Mouse (Mus musculus) heart, embryonic 10.5 days (tissue): ENCODE measurements around the gene Slc9a2. TPM values are rescaled to one million over a fixed set of nuclear protein-coding genes. Genes with fewer than 3 reads are reported as not detected.
A peak's percentile ranks its signal among the peaks of the same experiment; 100 is the strongest.

Experiments
- DNase-seq: peaks from one replicate; pipeline ENCODE4 v3.0.0-alpha.2; 2017; ENCODE audit warnings: low spot score
- H3K27ac ChIP-seq: fragments of 300-500 bp; sonication (generic); 2 replicates; pipeline ENCODE4 v1.5.1; 2016; ENCODE audit warnings: mild to moderate bottlenecking
- H3K27me3 ChIP-seq: fragments of 300-500 bp; sonication (generic); 2 replicates; pipeline ENCODE4 v1.6.1; 2016; ENCODE audit warnings: mild to moderate bottlenecking; ENCODE audit not compliant: poor library complexity, insufficient read depth, severe bottlenecking
- H3K36me3 ChIP-seq: fragments of 300-500 bp; sonication (generic); 2 replicates; pipeline ENCODE4 v1.6.1; 2016; ENCODE audit warnings: mild to moderate bottlenecking, moderate library complexity
- H3K4me1 ChIP-seq: fragments of 300-500 bp; sonication (generic); 2 replicates; pipeline ENCODE4 v1.6.1; 2016; ENCODE audit warnings: mild to moderate bottlenecking
- H3K4me3 ChIP-seq: fragments of 300-500 bp; sonication (generic); 2 replicates; pipeline ENCODE4 v1.5.1; 2016; ENCODE audit warnings: mild to moderate bottlenecking, moderate library complexity
- H3K9me3 ChIP-seq: fragments of 300-500 bp; sonication (generic); 2 replicates; pipeline ENCODE4 v1.6.1; 2016; ENCODE audit warnings: mild to moderate bottlenecking, moderate library complexity
- WGBS: fragments of 180-500 bp; shearing (Covaris S2); methylation state at CpG from one replicate; pipeline ENCODE4 v1.1.7; 2016; 5-methylcytosine and 5-hydroxymethylcytosine counted together
- polyA plus RNA-seq: library from polyadenylated mRNA; unstranded; fragments of >200 nt; fragmentation: Nextera tagmentation; extraction: Ambion mirVana; gene quantifications from 2 replicates; pipeline ENCODE4 v1.2.1, GENCODE M21; 2016

Gene Slc9a2
- polyA plus RNA-seq, 1 experiment from 2014 or later = 0.06 TPM

- no peak for DNase-seq
- Histone ChIP-seq H3K4me1 (no peaks in the 10 kb centered on the region), H3K36me3 (no peaks in the 10 kb centered on the region), H3K27me3 (peaks cover 13% of the 10 kb centered on the region; the same call in 1 of the 2 replicates), H3K4me3 (no peak overlapping the region), H3K27ac (no peak overlapping the region), H3K9me3 (no peaks in the 10 kb centered on the region)
- 53% methylated on average over 3 of the region's 3 CpGs for whole genome bisulfite sequencing
Measured at GRCm38 (mm10) chr1:40670025-40670424, 10.3 kb upstream of the Slc9a2 start.

DNA sequence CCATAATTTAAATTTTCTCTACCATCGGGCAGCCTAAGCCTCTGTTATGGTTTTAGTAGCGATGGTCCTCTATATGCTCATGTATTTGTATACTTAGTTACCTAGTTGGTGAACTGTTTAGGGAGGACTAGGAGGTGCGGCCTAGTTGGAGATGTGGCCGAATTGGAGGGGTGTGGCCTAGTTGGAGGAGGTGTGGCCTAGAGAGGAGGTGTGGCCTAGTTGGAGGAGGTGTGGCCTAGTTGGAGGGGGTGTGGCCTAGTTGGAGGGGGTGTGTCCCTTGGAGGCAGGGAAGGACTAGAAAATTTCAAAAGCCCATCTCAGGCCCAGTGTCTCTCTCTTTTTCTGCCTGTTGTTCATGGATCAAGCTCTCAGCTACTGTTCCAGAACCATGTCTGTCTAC lies 8.9 kb upstream of the Slc9a2 start:
- 88% methylated on average over 4 of the region's 4 CpGs for WGBS
- no peak for DNase-seq
- Histone ChIP-seq H3K27me3 (no peaks in the 10 kb centered on the region), H3K27ac (no peak overlapping the region), H3K36me3 (no peaks in the 10 kb centered on the region), H3K4me3 (no peak overlapping the region), H3K9me3 (no peaks in the 10 kb centered on the region), H3K4me1 (no peaks in the 10 kb centered on the region)

DNA sequence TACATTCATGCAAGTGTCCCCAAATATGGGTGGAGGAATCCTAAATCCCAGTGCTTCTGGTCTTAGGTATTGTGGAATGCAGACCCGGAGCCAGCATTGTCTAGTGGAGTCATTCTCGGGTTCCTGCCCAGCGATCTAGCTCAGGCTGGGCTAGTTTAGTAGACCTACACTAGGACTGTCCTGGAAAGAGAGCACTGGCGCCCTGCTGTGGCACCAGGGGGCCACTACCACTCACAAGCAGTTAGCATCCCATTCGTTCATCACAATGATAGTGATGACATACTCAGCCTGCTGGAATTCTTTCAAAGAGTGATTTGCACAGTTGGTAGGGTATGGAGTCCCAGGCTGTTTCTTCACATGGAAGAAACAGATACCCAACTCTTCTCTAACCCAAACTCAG lies 3.1 kb upstream of the Slc9a2 start:
- peaks cover 14% of the 10 kb centered on the region for H3K4me1 ChIP-seq
- no peak for DNase-seq
- H3K36me3 ChIP-seq = no peaks in the 10 kb centered on the region
- H3K4me3 ChIP-seq = no peak overlapping the region
- H3K27ac ChIP-seq = no peak overlapping the region
- peaks cover 53% of the 10 kb centered on the region for H3K27me3 ChIP-seq
- WGBS = 39% methylated on average over 5 of the region's 5 CpGs
- H3K9me3 ChIP-seq = no peaks in the 10 kb centered on the region

DNA sequence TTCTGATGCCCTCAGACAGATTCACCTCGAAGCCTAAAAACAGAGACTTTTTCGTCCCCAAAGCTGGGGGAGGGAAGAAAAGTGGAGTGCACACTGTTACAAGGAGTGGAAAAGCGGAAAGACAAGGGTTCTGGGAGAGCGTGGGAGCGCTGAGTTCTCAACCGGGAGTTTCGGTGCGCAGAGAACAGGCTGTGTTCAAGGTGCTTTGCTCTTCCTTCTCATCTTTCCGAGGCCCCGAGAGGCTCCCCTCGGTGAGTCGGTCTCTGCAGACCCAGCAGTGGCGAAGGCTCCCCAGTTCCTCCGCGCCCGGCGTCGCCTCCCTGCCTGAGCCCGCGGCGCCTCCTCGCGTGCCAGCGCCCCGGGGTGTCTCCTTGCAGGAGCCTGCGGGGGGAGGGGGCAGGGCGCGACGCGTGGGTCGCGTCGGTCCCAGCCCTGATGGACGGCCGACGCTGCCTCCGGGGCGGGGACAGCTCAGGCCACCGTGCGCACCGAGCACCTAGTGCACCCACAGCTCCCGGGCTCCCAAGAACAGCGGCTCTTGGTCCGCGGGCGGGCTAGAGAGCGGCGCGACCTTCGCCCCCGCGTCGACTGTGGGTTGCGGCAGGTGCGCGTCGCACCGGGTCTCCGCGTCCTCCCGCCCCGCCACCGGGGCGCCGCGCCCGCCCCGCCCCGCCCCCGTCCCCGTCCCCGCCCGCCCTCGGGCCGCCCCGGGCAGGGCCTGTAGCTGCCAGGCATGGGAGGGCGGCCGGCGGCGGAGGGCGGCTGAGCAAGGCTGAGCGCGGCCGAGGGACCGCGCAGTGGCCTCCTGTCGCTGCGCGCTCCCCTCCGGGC lies 709 bp downstream of the Slc9a2 start:
- Histone ChIP-seq H3K4me1 (peaks cover 14% of the 10 kb centered on the region), H3K36me3 (no peaks in the 10 kb centered on the region), H3K9me3 (no peaks in the 10 kb centered on the region), H3K4me3 (peak overlapping the region; percentile 75), H3K27me3 (peaks cover 76% of the 10 kb centered on the region), H3K27ac (peak overlapping the region; percentile 33; the same call in 1 of the 2 replicates)
- WGBS = under 1% methylated on average over 82 of the region's 90 CpGs
- DNase-seq = no peak

DNA sequence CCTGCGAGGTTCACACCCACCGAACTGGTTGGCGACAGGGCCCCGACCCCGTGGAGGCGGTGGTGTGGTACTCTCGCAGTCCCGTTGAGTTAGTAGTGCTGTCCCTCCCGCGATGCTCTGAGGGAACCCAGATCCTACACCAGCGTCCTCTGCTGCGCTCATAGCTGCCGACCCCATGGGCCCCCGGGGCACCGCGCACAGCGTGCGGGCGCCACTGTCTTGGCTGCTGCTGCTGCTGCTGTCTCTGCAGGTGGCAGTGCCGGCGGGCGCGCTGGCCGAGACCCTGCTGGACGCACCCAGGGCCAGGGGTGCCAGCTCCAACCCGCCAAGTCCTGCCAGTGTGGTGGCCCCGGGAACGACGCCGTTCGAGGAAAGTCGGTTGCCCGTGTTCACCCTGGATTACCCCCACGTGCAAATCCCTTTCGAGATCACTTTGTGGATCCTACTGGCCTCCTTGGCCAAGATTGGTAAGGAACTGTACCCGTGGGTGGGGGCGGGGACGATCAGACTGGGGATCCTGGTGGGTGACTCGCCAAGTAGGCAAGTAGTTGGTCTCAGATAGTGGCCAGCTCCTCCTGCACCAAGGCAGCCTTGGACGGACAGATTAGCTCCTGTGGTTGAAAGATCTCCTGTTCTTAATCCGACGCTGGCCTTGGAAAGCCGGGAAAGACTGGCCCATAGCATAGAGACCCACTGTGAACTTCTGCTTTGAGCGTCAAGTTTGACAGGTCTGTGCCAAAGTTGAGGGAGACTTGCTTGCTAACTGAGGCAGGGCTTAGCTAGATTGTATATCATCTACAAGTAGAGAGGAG lies 1.5 kb downstream of the Slc9a2 start:
- peaks cover 76% of the 10 kb centered on the region for H3K27me3 ChIP-seq
- 0 out of 2 replicates have a peak overlapping the region, but pooled peaks have one; percentile 33 for H3K27ac ChIP-seq
- H3K9me3 ChIP-seq = no peaks in the 10 kb centered on the region
- DNase-seq = no peak
- WGBS = 4% methylated on average over 44 of the region's 44 CpGs
- peak overlapping the region; percentile 75 for H3K4me3 ChIP-seq
- peaks cover 14% of the 10 kb centered on the region for H3K4me1 ChIP-seq
- H3K36me3 ChIP-seq = no peaks in the 10 kb centered on the region

- Histone ChIP-seq H3K27ac (no peak overlapping the region), H3K36me3 (no peaks in the 10 kb centered on the region), H3K4me1 (no peaks in the 10 kb centered on the region), H3K27me3 (no peaks in the 10 kb centered on the region), H3K4me3 (no peak overlapping the region), H3K9me3 (no peaks in the 10 kb centered on the region)
- WGBS = 85% methylated on average over 13 of the region's 13 CpGs
- no peak for DNase-seq
Measured at GRCm38 (mm10) chr1:40694296-40694695, 13.9 kb downstream of the Slc9a2 start.

DNA sequence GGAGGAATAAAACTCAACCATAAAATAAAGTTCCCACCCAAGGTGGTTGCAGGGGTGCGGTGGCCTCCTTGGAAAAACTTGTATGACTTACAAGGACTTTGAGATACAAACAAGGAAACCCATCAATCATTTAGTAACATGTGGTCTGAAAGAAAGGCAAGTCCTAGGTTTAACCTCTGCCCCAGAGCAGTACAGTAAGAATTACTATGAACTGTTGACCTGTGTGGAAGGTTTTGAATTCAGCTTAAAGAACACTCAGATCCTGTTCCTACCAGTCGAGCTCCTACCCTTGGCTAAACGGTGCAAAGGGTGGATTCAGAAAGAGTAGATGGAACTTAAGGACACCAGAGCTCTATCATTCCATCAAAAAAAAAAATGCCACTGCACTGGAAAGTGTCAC lies 16.1 kb downstream of the Slc9a2 start:
- Histone ChIP-seq H3K27me3 (no peaks in the 10 kb centered on the region), H3K36me3 (no peaks in the 10 kb centered on the region)
- 90% methylated on average over 3 of the region's 3 CpGs for WGBS

GRCm38 (mm10) chr1:40705099-40705498 lies 24.7 kb downstream of the Slc9a2 start:
- Histone ChIP-seq H3K4me3 (no peak overlapping the region), H3K9me3 (no peaks in the 10 kb centered on the region), H3K27ac (no peak overlapping the region), H3K4me1 (no peaks in the 10 kb centered on the region), H3K36me3 (no peaks in the 10 kb centered on the region), H3K27me3 (no peaks in the 10 kb centered on the region)
- no peak for DNase-seq
- WGBS = 83% methylated on average over 4 of the region's 4 CpGs

More for the DNA sequence above, 16.1 kb downstream of the Slc9a2 start:
- no peaks in the 10 kb centered on the region for H3K4me1 ChIP-seq
- no peaks in the 10 kb centered on the region for H3K9me3 ChIP-seq
- no peak for DNase-seq
- no peak overlapping the region for H3K4me3 ChIP-seq
- H3K27ac ChIP-seq = no peak overlapping the region

- H3K27me3 ChIP-seq = no peaks in the 10 kb centered on the region
- no peaks in the 10 kb centered on the region for H3K9me3 ChIP-seq
- H3K4me1 ChIP-seq = no peaks in the 10 kb centered on the region
- DNase-seq = no peak
- no peaks in the 10 kb centered on the region for H3K36me3 ChIP-seq
- WGBS = 65% methylated on average over 9 of the region's 9 CpGs
- H3K4me3 ChIP-seq = no peak overlapping the region
- H3K27ac ChIP-seq = no peak overlapping the region
Measured at GRCm38 (mm10) chr1:40714950-40715349, 34.6 kb downstream of the Slc9a2 start.

- no peaks in the 10 kb centered on the region for H3K9me3 ChIP-seq
- H3K4me3 ChIP-seq = no peak overlapping the region
- no peaks in the 10 kb centered on the region for H3K36me3 ChIP-seq
- H3K27ac ChIP-seq = no peak overlapping the region
- DNase-seq = no peak
- WGBS = 85% methylated on average over 10 of the region's 10 CpGs
- no peaks in the 10 kb centered on the region for H3K27me3 ChIP-seq
- H3K4me1 ChIP-seq = no peaks in the 10 kb centered on the region
Measured at GRCm38 (mm10) chr1:40726051-40726450, 45.7 kb downstream of the Slc9a2 start.

DNA sequence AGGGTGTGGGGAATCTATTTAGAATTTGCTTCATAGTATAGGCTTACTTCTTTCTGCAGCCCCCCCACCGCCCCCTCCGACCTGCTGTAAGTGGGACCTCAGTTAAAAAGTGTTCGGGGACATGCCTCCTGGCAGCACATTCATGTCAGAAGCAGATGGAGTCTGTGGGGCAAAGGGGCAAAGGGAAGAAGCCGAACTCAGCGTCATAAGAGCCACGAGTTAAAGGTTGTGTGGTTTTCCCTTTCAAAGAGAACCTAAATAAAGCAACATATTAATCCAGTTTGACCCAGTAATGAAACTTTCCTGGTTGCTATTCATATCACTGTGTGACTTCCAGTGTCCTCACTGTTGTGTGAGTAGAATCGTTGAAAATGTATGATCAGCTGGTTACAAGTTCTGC lies 47.0 kb downstream of the Slc9a2 start:
- no peaks in the 10 kb centered on the region for H3K4me1 ChIP-seq
- no peak overlapping the region for H3K4me3 ChIP-seq
- H3K36me3 ChIP-seq = no peaks in the 10 kb centered on the region
- no peak overlapping the region for H3K27ac ChIP-seq
- WGBS = 84% methylated on average over 7 of the region's 7 CpGs
- no peaks in the 10 kb centered on the region for H3K27me3 ChIP-seq
- no peak for DNase-seq
- H3K9me3 ChIP-seq = no peaks in the 10 kb centered on the region

DNA sequence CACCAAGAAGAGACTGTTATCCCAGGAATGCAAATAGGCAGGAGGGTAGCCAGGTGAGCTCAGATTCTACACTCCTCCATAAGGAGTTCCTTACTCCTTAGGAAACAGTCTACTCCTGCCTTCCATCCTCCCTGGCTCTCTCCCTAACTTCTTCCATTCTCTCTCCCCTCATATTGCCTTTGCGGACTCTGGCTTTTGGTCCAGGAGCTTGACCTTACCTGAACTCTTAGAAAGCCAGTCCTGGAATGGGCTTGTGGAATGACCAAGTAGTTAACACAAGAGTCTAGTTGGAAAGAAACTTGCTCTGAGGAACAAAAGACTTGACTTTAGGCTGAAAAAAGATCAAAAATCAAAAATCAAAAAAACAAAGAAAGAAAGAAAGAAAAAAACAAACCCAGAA lies 48.3 kb downstream of the Slc9a2 start:
- Histone ChIP-seq H3K9me3 (no peaks in the 10 kb centered on the region), H3K27ac (no peak overlapping the region), H3K4me3 (no peak overlapping the region), H3K4me1 (no peaks in the 10 kb centered on the region), H3K36me3 (no peaks in the 10 kb centered on the region), H3K27me3 (no peaks in the 10 kb centered on the region)
- DNase-seq = no peak
- 75% methylated on average over 1 of the region's 1 CpGs for WGBS

DNA sequence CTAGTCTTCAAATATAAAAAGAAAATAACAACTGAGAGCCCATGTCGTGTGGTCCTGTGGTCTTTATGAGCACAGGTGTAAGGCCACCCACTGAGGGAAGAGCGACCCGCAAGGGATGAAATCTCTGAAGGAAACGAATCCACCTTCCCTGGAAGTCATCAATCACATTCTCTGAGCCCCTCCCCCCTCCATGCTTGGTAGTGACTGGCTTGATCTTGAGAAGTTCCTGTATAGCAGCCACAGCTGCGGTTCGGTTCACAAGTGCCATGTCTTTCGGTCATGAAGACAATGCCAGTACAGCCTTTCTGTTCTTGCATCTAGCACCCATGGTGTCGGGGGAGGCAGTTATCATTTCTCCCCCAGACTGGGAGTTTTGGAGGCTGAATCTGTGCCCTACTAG lies 57.3 kb downstream of the Slc9a2 start:
- Histone ChIP-seq H3K27me3 (no peaks in the 10 kb centered on the region), H3K4me1 (no peaks in the 10 kb centered on the region), H3K36me3 (no peaks in the 10 kb centered on the region), H3K9me3 (no peaks in the 10 kb centered on the region), H3K4me3 (no peak overlapping the region), H3K27ac (no peak overlapping the region)
- DNase-seq = no peak
- 75% methylated on average over 8 of the region's 8 CpGs for WGBS
